Mouse (Mus musculus) right cerebral cortex, postnatal 4 days (tissue): Measurements from ENCODE around the gene Ssr3.
"Not testable (repeated sequence)": the region's sequence is repeated elsewhere in the genome, so short reads cannot be mapped to it uniquely, and the experiment has no call there.

Experiments
- DNase-seq: peaks from one replicate; pipeline ENCODE4 v3.0.0-alpha.2; 2022

Ssr3 gene

DNA sequence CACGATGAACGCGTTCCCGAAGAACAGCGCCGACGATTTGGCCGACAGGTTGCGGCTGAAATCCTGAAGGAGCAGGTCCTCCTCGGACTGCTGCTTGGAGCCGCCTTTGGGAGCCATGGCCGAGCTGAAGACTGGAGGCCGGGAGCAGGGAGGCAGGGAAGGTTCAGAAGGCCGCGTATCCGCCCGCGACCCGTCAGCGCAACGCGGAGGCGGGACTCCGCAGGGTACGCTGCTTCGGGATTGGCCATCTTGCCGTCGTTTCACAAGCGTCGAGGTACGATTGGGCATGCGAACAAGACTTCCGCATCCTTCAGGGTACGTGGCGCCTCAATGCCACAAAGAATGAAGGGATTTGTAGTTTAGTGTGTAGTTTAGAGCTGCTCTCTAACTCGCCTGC is at the start of gene Ssr3:
Ssr3 (minus strand) TSS at position 203 of the 397 bp plus-strand sequence.
- DNase-seq = peak; percentile 92

GRCm38 (mm10) chr3:65441586-65442111 is 49.2 kb upstream of the Ssr3 start:
- peak; percentile 33 for DNase-seq

- no peak for DNase-seq
Measured at GRCm38 (mm10) chr3:65438511-65439228, 46.2 kb upstream of the Ssr3 start.

GRCm38 (mm10) chr3:65435812-65436211 is 43.4 kb upstream of the Ssr3 start:
- DNase-seq = no peak

GRCm38 (mm10) chr3:65435101-65435571 is 42.7 kb upstream of the Ssr3 start:
- DNase-seq = no peak

DNA sequence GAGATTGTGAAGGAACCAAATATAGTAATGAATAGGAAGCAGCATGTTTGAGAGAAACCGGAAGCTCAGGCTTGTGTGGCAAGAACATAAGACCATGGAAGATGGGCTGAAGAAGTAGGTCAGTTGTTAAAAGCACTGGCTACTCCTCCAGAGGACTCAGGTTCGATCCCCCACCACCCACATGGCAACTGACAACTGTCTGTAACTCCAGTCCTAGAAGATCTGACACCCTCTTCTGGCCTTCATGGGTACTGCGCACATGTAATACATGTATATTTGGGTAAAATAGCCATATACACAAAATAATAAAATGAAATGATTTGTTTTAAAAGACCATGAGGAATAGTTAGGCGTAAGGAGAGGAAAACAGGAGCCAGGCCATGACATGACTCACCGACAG is 39.8 kb upstream of the Ssr3 start:
- no peak for DNase-seq

GRCm38 (mm10) chr3:65419706-65420105 is 27.3 kb upstream of the Ssr3 start:
- DNase-seq = no peak

GRCm38 (mm10) chr3:65417913-65418594 is 25.6 kb upstream of the Ssr3 start:
- DNase-seq = no peak

- no peak for DNase-seq
Measured at GRCm38 (mm10) chr3:65416571-65416970, 24.1 kb upstream of the Ssr3 start.

GRCm38 (mm10) chr3:65407891-65408290 is 15.5 kb upstream of the Ssr3 start:
- DNase-seq = no peak

- no peak for DNase-seq
Measured at GRCm38 (mm10) chr3:65405781-65406180, 13.4 kb upstream of the Ssr3 start.

DNA sequence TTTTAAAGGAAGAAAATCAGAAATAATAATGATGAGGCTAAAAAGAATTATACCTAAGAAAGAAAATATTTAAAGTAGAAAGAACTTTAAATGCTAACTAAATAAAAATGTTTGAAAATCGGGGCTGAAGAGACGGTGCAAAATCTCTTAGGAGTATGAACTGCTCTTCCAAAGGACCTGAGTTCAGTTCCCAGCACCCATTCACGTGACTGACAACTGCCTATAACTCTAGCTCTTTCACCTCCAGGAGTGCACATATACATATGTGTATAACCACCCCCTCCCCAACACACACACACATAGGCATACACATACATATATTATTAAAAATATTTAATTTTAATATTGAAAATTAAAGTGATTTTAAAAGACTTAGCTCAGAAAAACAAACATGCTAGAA is 5.1 kb upstream of the Ssr3 start:
- DNase-seq = no peak

- DNase-seq = no peak
Measured at GRCm38 (mm10) chr3:65396835-65397504, 4.5 kb upstream of the Ssr3 start.

- not testable (repeated sequence) for DNase-seq
Measured at GRCm38 (mm10) chr3:65395111-65395510, 2.7 kb upstream of the Ssr3 start.

DNA sequence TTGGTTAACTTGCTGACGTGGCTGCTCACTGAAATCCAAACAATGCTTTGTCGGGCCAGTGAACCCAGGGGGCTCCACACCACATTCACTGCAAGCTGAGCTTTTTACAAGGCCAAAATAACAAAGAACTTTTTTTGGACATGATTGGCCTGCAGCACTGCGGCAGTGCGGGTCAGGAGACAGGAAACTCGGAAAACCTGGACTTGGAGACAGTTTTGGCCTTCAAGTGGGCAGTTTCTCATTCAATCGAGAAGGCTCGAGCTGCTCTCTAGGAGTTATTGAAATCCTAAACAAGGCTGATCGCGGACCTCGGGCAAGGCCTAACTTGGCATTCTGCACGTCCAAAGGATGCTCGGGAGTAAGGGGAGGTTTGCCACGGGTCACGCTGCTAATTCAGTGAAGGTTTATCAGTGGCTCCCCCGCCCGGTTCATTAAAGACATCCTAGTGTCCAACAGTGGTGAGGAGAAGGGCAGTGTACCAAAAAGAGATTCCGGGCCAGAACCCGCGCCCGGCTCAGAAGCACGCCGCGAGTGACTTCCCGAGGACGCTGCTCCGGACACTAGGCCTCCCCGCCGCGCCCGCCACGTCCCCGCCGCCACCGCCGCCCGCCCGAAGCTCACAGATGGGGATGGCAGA is 521 bp downstream of the Ssr3 start:
- peak; percentile 7 for DNase-seq

GRCm38 (mm10) chr3:65391222-65391783 is 1.1 kb downstream of the Ssr3 start:
- DNase-seq = no peak

DNA sequence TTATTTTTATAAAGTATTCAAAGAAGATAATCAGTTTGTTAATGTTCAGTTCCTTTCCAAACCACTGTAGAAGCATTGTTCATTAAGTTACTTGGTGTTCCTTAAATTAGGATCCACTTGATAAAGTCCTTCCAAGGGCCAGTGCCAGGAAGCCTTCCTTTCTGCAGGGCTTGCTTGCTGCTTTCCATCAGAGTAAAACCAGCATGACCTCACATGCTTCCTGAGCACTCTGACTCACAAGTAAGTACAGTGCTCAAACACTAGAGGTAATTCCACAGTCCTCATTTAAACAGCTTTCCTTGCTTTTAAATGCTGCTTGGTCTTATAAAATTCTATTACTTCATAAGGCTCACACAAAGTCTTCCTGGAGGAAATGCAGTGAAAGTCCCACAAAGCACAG is 6.7 kb downstream of the Ssr3 start:
- DNase-seq = no peak

- no peak for DNase-seq
Measured at GRCm38 (mm10) chr3:65384431-65384830, 8.0 kb downstream of the Ssr3 start.

DNA sequence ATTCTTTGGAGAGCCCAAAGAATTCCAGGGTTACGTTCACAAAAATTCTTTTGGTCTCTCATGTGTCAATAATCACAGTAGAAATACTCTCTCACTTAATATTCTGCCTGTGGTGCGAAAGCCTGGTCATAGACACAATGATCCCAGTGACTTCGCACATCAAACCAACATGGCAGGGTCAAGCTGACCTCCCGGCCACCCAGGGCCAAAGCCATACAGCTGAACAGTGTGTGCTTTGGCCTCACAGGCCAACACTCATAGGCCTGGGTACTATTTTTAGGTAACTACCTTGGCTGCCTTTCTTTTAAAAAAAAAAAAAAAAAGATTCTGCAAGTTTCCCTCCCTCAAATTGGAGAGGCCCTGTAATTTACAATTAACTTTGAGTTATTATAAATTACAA is 11.3 kb downstream of the Ssr3 start:
- DNase-seq = no peak

- DNase-seq = peak; percentile 57
Measured at GRCm38 (mm10) chr3:65379884-65380539, 12.4 kb downstream of the Ssr3 start.

GRCm38 (mm10) chr3:65378724-65379123 is 13.7 kb downstream of the Ssr3 start:
- no peak for DNase-seq

- no peak for DNase-seq
Measured at GRCm38 (mm10) chr3:65374729-65375128, 17.7 kb downstream of the Ssr3 start.
